Mouse (Mus musculus) cerebellum, adult 9-11 months (tissue): ENCODE data around the gene Zfp36l1.
A peak's percentile ranks its signal among the peaks of the same experiment; 100 is the strongest.

Experiments
- DNase-seq: peaks from one replicate; pipeline ENCODE4 v3.0.0; 2022

Zfp36l1 gene

DNA sequence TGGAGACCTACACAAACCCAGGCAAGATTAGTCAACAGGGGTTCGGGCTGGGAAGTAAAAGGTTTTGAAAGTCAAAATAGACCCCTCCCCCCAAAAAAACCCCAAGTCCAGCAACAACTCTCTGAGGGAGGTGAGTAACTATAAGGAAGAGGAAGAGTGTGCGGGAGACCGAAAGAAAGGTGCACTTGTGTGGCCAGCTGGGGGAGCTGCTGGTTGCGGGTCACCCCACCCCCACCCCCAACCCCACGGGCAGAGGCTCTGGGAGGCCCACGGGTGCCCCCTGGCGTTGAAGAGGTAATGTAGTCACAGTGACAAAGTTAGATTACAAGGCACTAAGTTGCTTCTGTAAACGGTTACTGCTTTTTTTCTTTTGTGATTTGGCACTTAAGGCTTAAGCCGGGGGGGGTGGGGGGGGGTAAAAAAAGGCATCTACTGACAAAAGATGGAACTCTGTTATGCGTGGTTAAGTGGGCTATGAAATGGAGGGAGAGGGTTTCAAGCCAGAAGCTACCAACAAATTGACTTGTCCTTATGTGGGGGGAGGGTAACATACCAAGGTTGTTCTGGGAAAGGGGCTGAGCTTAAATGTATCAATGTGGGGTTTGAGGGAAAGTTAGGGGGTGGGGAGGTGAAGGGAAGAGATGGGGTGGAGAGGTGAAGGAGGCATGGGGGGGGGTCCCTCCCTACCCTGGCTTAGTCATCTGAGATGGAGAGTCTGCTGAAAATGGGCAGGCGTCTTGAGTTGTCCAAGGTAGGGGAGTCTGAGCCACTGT, 3.7 kb downstream of the Zfp36l1 start:
- peak; percentile 53 for DNase-seq

- no peak for DNase-seq
These were observed 5.7 kb downstream of the Zfp36l1 start for GRCm38 (mm10) chr12:80106896-80107667.

- no peak for DNase-seq
These were observed 6.5 kb downstream of the Zfp36l1 start for GRCm38 (mm10) chr12:80106138-80106895.

DNA sequence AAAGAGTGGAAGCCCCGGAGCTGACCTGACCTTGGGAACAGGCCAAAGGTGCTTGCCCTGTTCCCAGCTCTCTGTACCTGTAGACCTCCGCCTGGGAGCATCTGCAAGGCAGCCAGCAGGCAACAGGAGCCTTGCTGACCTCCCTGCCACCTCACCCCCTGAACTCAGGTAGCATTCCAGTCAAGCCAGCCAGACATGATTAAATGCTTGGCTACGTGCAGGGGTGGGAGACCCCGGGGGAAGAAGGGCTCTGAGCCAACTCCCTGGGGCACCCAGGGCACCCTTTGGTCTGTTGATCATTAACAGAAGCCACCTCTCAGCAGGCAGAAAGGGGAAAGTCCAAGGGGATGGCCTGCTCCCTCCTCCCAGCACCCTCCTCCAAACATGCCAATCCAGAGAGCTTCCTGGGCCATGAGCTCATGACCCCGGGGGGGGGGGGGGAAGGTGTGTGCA, 9.3 kb downstream of the Zfp36l1 start:
- no peak for DNase-seq

DNA sequence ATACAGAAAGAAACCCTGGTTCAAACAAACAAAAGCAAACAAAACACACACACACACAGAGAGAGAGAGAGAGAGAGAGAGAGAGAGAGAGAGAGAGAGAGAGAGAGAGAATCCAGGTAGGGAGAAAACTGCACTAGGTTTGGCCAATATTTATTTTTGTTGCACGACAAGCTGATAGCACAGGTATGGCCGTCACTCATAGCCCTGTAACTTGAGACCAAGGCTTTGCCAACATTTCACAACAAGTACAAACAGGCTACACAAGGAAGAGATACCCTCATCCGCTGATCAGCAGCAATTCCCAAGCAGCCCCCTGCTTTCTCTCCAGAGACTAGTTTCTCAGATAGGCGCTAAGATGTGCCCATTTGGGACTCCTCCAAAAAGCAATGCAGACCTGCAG, 9.7 kb downstream of the Zfp36l1 start:
- DNase-seq = no peak

GRCm38 (mm10) chr12:80098825-80099224, 14.0 kb downstream of the Zfp36l1 start:
- no peak for DNase-seq

DNA sequence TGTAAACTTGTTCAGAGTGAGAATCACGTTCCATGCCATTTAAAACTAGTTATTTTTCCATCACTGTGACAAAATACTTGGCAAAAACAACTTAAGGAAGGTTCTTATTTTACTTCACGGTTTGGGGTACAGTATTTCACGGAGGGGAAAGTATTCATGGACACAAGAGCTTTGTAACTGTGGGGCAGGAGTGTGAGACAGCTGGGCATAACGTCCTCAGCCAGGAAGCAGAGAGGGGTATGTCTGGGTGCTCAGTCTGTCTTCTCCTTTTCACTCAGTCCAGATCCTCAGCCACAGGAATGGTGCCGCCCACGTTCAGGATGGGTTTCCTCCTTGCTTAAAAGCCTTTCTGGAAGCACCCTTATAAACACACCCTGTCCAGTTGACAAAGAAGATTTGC, 16.1 kb downstream of the Zfp36l1 start:
- DNase-seq = no peak

DNA sequence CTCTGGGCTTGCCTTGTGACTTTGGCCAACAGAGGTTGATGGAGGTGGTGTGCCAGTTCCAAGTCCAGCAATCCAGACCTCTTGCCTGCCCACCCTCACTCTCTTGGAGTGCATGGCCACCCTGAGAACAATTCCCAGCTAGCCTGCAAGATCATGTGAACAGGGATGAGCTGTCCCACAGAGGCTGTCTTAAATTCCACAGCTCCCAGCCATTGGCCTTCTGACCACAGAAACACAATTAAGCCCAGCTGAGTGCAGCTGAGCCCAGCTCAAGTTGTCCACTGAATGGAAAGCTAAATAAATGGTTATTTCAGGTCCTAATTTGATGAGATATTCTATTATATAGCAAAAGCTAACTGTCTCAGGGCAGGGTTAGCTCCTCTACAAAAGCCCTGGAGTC, 20.0 kb downstream of the Zfp36l1 start:
- no peak for DNase-seq

- no peak for DNase-seq
These were observed 21.7 kb downstream of the Zfp36l1 start for GRCm38 (mm10) chr12:80091080-80091479.

- DNase-seq = no peak
These were observed 22.3 kb downstream of the Zfp36l1 start for GRCm38 (mm10) chr12:80090529-80090928.

GRCm38 (mm10) chr12:80088143-80088542, 24.7 kb downstream of the Zfp36l1 start:
- no peak for DNase-seq

- DNase-seq = no peak
These were observed 28.2 kb downstream of the Zfp36l1 start for GRCm38 (mm10) chr12:80084446-80085112.

DNA sequence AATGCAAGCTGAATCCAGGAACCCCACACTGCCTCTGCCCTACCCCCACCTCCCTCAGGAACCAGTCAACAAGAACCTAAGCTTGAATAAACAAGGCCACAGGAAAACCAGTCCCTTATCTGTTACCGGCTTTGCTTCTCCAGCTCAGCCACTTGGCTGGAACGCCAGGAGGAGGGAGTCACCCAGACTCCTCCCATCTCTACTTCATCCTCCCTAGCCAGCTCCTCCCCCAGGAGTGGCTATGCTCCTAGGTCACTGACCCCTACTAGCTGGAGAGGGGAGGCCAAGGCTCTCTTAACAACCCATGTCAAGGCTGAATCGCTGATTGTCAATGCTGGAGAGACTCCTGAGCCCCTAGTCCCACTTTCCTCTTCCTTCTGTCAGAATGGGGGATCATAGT, 28.9 kb downstream of the Zfp36l1 start:
- no peak for DNase-seq

GRCm38 (mm10) chr12:80083133-80083821, 29.5 kb downstream of the Zfp36l1 start:
- no peak for DNase-seq

DNA sequence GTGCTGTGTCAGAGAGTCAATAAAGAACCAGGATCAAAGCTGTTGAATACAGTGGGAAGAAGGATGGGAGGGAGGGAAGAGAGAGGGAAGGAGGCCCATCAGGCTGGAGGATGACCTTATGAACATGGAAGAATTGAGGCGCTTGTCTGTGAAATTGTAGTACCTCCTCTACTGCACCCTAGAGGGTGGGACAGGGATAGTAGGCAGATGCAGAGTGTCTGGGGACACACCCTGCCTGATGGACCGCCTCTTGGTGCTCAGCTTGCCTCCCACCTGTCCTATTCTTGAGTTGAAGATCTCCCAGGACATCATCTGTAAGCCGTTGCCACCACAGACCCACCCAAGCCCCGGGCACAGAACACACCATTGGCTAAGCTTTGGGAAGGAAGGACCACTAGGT, 30.1 kb downstream of the Zfp36l1 start:
- no peak for DNase-seq

DNA sequence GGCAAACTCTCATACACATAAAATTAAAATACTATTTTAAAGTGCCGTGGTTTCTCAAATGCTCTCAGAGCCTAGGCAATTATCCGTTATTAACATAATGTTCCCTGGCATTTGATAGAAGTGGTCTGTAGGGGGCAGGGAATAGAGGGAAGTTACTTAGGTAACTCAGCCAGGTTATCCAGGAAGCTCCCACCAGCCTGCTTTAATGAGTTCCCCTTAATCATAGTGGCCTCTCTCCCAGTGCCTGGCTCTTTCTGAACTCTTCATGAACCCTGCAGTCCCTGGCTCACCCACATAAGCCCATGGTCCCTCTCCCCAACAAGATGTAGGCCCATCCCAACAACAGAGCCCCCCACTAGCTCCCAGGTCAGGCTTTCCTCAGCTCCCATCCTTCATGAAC, 31.4 kb downstream of the Zfp36l1 start:
- no peak for DNase-seq

DNA sequence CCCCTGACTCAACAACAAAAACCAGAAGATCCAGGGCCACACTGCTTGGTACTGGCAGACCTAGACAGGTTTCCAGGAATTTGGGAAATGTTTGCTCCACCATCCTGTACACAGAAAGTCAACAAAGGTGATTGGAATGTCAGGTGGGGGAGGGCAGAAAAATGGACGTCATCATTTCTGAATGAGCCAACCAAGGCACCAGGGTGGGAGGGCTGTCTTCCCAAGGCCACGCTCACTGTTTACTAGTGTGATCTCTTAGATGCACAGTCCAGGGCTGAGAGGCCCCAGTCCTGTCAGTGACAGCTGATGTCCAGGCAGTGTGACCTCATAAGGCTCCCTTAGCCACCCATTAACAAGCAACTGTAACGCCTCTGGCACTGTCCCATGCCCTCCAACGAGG, 32.9 kb downstream of the Zfp36l1 start:
- DNase-seq = no peak

DNA sequence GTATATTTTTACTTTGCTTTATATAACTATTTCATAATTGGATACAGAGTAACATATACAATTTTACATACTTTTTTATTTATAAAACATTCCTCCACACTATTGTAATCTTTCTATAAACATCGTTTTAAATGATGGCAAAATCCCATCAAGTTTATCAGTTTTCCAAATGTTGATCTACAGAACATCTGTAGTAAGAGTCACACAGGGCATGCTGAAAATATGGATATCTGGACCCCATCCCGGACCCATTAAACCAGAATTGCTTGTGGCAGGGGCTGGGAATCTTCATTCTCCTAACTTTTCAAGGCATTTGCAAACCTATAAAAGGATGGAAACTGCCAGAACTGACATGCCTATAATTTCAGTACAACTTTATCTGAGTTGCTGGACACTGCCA, 38.5 kb downstream of the Zfp36l1 start:
- no peak for DNase-seq

DNA sequence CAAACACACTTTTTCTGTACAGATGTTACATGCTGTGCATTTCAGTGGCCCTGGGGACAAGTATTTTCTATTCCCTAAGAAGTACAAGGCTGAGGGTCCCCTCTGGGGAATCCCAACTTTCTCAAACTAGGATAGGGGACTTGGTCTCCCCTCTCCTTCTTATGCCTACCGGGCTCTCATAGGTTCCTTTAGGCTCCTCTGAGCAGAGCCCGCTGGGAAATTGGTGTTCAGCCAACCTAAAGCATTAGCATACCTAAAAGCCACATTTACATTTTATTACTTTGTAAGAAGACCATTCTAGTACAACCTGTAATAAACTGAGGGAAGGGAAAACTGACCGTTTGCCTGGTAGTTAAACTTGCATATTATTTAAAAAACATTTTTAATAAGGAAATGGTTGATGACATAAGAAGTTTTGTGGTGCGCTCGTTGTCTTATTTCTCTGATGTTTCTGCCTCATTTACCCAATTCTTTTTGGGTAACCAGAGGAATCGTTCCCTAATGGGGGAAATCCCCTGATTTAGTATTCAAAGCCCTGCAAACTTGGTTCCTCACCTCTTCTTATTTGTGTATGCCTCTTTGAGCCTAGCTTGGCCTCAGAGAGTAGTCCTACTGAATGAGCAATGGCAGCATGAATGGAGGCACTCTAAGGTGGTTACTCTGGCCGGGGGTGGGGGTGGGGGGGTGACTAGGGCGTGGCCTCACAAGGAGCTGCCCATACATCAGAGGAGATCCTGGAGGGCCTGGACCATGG, 42.1 kb downstream of the Zfp36l1 start:
- no peak for DNase-seq

- DNase-seq = no peak
These were observed 43.8 kb downstream of the Zfp36l1 start for GRCm38 (mm10) chr12:80069040-80069439.

DNA sequence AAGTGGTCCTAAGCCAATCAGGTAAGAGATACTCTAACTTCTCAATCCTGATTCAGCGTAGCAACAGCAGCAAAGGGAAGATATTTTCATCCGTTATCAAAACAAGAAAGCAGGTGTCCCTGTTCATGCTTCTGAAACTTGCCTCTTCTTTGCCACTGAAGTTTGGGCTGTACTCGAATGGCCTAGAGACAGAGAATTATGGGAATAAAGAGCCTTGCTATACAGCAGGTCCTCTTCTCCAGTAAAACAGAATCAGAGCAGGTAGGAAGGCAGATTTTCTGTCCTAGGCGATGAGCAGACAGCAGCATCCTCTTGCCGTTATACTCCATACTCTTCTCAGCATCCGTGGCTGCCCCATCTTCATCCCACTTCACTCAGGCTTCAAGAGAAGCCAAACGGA, 44.8 kb downstream of the Zfp36l1 start:
- no peak for DNase-seq

DNA sequence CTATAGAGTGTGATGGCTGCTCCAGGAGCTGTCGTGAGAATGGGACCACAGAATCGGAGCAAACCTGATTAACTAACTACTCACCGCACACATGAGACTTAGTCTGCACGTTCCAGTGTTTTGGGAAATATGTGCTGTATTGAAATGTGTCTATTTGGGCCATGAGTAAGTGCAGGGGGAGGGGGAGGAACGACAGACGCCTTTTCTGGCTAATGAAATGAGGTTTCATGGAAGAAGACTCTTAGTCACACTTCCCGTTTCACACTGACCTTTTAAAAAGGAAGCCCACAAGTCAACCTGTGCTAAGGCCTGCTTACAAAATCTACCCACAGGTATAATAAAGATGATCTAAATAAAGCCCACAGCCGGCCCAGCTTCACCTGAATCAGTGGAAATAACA, 47.8 kb downstream of the Zfp36l1 start:
- no peak for DNase-seq
